Mouse (Mus musculus): ENCODE measurements around the gene Phtf2. TPM values are rescaled to one million over a fixed set of nuclear protein-coding genes. Genes with fewer than 3 reads are reported as not detected.
"Not testable (repeated sequence)": the region's sequence is repeated elsewhere in the genome, so short reads cannot be mapped to it uniquely, and the experiment has no call there.

The Phtf2 gene
- polyA plus RNA-seq, 1 experiment from 2014 or later, result 18.2 TPM

GRCm38 (mm10) chr5:20751696-20752095, 130.2 kb downstream of the Phtf2 start:
- H3K4me2 ChIP-seq, result no peak overlapping the region
- ATAC-seq (replicated peaks; ENCODE audit: low FRiP score) (no peak), DNase-seq (ENCODE audit: low spot score) (no peak)
- H3K9me3 ChIP-seq (ENCODE audit: control insufficient read depth, low read length), result no peaks in the 10 kb centered on the region
- H3K9ac ChIP-seq (ENCODE audit: low read depth, low read length), result no peak overlapping the region
- no peaks in the 10 kb centered on the region for H3K27me3 ChIP-seq (replicated peaks; ENCODE audit: control insufficient read depth, insufficient read depth, low read length)
- 83% methylated on average over 7 of the region's 7 CpGs for WGBS
- H3K36me3 ChIP-seq (ENCODE audit: control insufficient read depth, insufficient read depth, low read length), result no peaks in the 10 kb centered on the region
- no peaks in the 10 kb centered on the region for H3K4me1 ChIP-seq (replicated peaks; ENCODE audit: control insufficient read depth, insufficient read depth, low read length)
- no peak overlapping the region for H3K4me3 ChIP-seq (ENCODE audit: low read depth, low read length)
- no peak overlapping the region for H3K27ac ChIP-seq (ENCODE audit: low read depth, low read length)

GRCm38 (mm10) chr5:20751000-20751399, 130.9 kb downstream of the Phtf2 start:
- Histone ChIP-seq H3K4me3 (ENCODE audit: low read depth, low read length) (no peak overlapping the region), H3K4me1 (replicated peaks; ENCODE audit: control insufficient read depth, insufficient read depth, low read length) (no peaks in the 10 kb centered on the region), H3K4me2 (no peak overlapping the region), H3K27ac (ENCODE audit: low read depth, low read length) (no peak overlapping the region), H3K27me3 (replicated peaks; ENCODE audit: control insufficient read depth, insufficient read depth, low read length) (no peaks in the 10 kb centered on the region), H3K9ac (ENCODE audit: low read depth, low read length) (no peak overlapping the region), H3K9me3 (ENCODE audit: control insufficient read depth, low read length) (no peaks in the 10 kb centered on the region), H3K36me3 (ENCODE audit: control insufficient read depth, insufficient read depth, low read length) (no peaks in the 10 kb centered on the region)
- DNase-seq (ENCODE audit: low spot score), result no peak
- no peak for ATAC-seq (replicated peaks; ENCODE audit: low FRiP score)
- WGBS, result 83% methylated on average over 7 of the region's 7 CpGs

GRCm38 (mm10) chr5:20749535-20749934, 132.4 kb downstream of the Phtf2 start:
- no peaks in the 10 kb centered on the region for H3K27me3 ChIP-seq (replicated peaks; ENCODE audit: control insufficient read depth, insufficient read depth, low read length)
- no peak for DNase-seq (ENCODE audit: low spot score)
- WGBS, result 43% methylated on average over 3 of the region's 3 CpGs

DNA sequence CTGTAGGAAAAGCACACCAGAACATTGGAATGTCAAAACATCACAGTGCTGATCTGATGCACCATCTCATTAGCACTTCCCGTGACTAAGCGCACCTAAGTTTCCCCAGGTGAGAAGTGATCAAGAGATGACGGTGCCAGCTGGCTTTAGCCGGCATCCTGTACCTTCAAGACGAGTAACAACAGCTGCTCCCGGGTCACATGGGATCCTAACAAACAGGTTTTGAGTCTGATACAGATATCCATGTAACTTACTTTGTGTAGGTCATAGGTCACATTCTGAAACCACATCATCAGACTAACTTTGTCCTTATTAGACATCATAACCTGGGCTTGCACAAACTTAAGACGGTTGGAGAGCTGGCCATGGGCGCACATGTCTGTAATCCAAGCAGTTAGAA, 133.1 kb downstream of the Phtf2 start:
- Histone ChIP-seq H3K27ac (ENCODE audit: low read depth, low read length) (no peak overlapping the region), H3K9me3 (ENCODE audit: control insufficient read depth, low read length) (no peaks in the 10 kb centered on the region), H3K9ac (ENCODE audit: low read depth, low read length) (no peak overlapping the region), H3K36me3 (ENCODE audit: control insufficient read depth, insufficient read depth, low read length) (no peaks in the 10 kb centered on the region), H3K4me1 (replicated peaks; ENCODE audit: control insufficient read depth, insufficient read depth, low read length) (no peaks in the 10 kb centered on the region), H3K27me3 (replicated peaks; ENCODE audit: control insufficient read depth, insufficient read depth, low read length) (no peaks in the 10 kb centered on the region), H3K4me2 (no peak overlapping the region), H3K4me3 (ENCODE audit: low read depth, low read length) (no peak overlapping the region)
- ATAC-seq (replicated peaks; ENCODE audit: low FRiP score) (no peak), DNase-seq (ENCODE audit: low spot score) (no peak)
- 85% methylated on average over 8 of the region's 8 CpGs for WGBS

More at GRCm38 (mm10) chr5:20749535-20749934, 132.4 kb downstream of the Phtf2 start:
- Histone ChIP-seq H3K27ac (ENCODE audit: low read depth, low read length) (no peak overlapping the region), H3K9me3 (ENCODE audit: control insufficient read depth, low read length) (no peaks in the 10 kb centered on the region), H3K4me3 (ENCODE audit: low read depth, low read length) (no peak overlapping the region), H3K4me2 (no peak overlapping the region), H3K4me1 (replicated peaks; ENCODE audit: control insufficient read depth, insufficient read depth, low read length) (no peaks in the 10 kb centered on the region), H3K36me3 (ENCODE audit: control insufficient read depth, insufficient read depth, low read length) (no peaks in the 10 kb centered on the region), H3K9ac (ENCODE audit: low read depth, low read length) (no peak overlapping the region)
- ATAC-seq (replicated peaks; ENCODE audit: low FRiP score), result peak; percentile 39; the same call in 1 of the 2 replicates

GRCm38 (mm10) chr5:20748142-20748541, 133.8 kb downstream of the Phtf2 start:
- ATAC-seq (replicated peaks; ENCODE audit: low FRiP score) (no peak), DNase-seq (ENCODE audit: low spot score) (no peak)
- no peaks in the 10 kb centered on the region for H3K4me1 ChIP-seq (replicated peaks; ENCODE audit: control insufficient read depth, insufficient read depth, low read length)
- H3K9ac ChIP-seq (ENCODE audit: low read depth, low read length), result no peak overlapping the region
- H3K4me3 ChIP-seq (ENCODE audit: low read depth, low read length), result no peak overlapping the region
- no peak overlapping the region for H3K4me2 ChIP-seq
- no peaks in the 10 kb centered on the region for H3K27me3 ChIP-seq (replicated peaks; ENCODE audit: control insufficient read depth, insufficient read depth, low read length)
- no peak overlapping the region for H3K27ac ChIP-seq (ENCODE audit: low read depth, low read length)
- no peaks in the 10 kb centered on the region for H3K9me3 ChIP-seq (ENCODE audit: control insufficient read depth, low read length)
- H3K36me3 ChIP-seq (ENCODE audit: control insufficient read depth, insufficient read depth, low read length), result no peaks in the 10 kb centered on the region
- 77% methylated on average over 4 of the region's 4 CpGs for WGBS

DNA sequence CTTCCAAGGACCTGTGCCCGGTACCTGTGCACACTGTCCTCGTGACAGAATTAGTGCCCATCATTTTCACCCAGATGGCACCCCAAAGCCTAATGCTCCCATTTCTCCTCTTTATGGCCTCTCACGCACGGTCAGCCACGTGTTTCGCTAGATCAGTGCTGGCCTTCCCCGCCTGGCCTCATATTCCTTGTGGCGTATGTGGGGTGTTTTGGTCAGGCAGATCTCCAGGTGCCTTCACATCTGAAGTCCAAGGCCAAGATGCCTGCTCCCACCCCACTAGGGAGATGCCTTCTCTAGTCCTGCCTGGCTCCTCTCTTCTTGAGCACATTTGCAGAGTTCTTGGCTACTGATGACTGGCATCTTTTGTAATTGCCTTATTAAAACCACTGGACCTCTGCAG, 140.0 kb downstream of the Phtf2 start:
- WGBS, result 88% methylated on average over 8 of the region's 8 CpGs
- H3K9me3 ChIP-seq (ENCODE audit: control insufficient read depth, low read length), result no peaks in the 10 kb centered on the region
- H3K4me1 ChIP-seq (replicated peaks; ENCODE audit: control insufficient read depth, insufficient read depth, low read length), result no peaks in the 10 kb centered on the region
- no peak overlapping the region for H3K9ac ChIP-seq (ENCODE audit: low read depth, low read length)
- no peaks in the 10 kb centered on the region for H3K27me3 ChIP-seq (replicated peaks; ENCODE audit: control insufficient read depth, insufficient read depth, low read length)
- no peaks in the 10 kb centered on the region for H3K36me3 ChIP-seq (ENCODE audit: control insufficient read depth, insufficient read depth, low read length)
- no peak for DNase-seq (ENCODE audit: low spot score)
- H3K4me3 ChIP-seq (ENCODE audit: low read depth, low read length), result no peak overlapping the region
- no peak overlapping the region for H3K27ac ChIP-seq (ENCODE audit: low read depth, low read length)
- no peak overlapping the region for H3K4me2 ChIP-seq
- ATAC-seq (replicated peaks; ENCODE audit: low FRiP score), result no peak

DNA sequence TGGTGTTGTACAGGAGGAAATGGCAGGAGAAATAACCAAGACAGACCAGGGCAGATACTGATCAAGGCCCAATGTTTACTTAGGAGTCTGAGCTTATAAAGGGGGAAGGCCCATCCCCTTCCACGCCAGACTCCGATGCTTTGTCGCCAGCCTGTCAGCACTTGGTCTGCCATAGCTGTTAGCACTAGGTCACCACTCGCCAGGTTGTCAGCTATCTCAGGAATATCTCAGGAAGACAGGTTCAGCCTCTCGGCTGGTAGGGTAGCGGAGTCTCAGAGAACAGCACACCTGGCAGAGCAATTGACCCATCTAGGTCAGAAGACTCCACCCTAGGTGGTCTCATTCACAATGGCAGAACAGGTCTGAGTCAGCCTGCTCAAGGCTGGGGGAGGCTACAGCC, 140.7 kb downstream of the Phtf2 start:
- H3K36me3 ChIP-seq (ENCODE audit: control insufficient read depth, insufficient read depth, low read length), result no peaks in the 10 kb centered on the region
- H3K9me3 ChIP-seq (ENCODE audit: control insufficient read depth, low read length), result no peaks in the 10 kb centered on the region
- no peaks in the 10 kb centered on the region for H3K27me3 ChIP-seq (replicated peaks; ENCODE audit: control insufficient read depth, insufficient read depth, low read length)
- WGBS, result 73% methylated on average over 6 of the region's 6 CpGs
- no peaks in the 10 kb centered on the region for H3K4me1 ChIP-seq (replicated peaks; ENCODE audit: control insufficient read depth, insufficient read depth, low read length)
- no peak overlapping the region for H3K4me2 ChIP-seq
- DNase-seq (ENCODE audit: low spot score), result no peak
- H3K27ac ChIP-seq (ENCODE audit: low read depth, low read length), result no peak overlapping the region
- H3K4me3 ChIP-seq (ENCODE audit: low read depth, low read length), result no peak overlapping the region
- no peak overlapping the region for H3K9ac ChIP-seq (ENCODE audit: low read depth, low read length)
- no peak for ATAC-seq (replicated peaks; ENCODE audit: low FRiP score)

DNA sequence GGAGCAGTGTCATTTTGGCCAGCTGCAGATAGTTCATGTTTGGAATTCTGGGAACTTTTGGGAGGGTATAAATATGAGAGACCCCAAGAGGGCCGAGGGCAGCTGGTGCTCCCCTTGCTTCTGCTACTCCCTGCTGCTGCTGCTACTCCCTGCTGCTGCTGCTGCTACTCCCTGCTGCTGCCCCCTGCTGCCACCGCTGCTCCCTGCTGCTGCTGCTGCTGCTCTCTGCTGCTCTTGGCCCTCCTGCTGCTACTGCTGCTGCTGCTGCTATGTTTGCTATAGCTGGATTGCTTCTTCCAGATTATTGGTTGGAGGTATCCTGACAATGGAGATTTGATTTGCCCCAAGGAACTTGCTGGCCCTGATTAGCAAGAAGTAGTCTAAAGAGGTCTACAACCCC, 143.1 kb downstream of the Phtf2 start:
- no peak for ATAC-seq (replicated peaks; ENCODE audit: low FRiP score)
- H3K9ac ChIP-seq (ENCODE audit: low read depth, low read length), result no peak overlapping the region

GRCm38 (mm10) chr5:20723226-20723625, 158.7 kb downstream of the Phtf2 start:
- H3K27me3 ChIP-seq (replicated peaks; ENCODE audit: control insufficient read depth, insufficient read depth, low read length); ATAC-seq (replicated peaks; ENCODE audit: low FRiP score); DNase-seq (ENCODE audit: low spot score); H3K27ac ChIP-seq (ENCODE audit: low read depth, low read length); H3K4me3 ChIP-seq (ENCODE audit: low read depth, low read length); H3K4me1 ChIP-seq (replicated peaks; ENCODE audit: control insufficient read depth, insufficient read depth, low read length); H3K36me3 ChIP-seq (ENCODE audit: control insufficient read depth, insufficient read depth, low read length); H3K4me2 ChIP-seq; H3K9me3 ChIP-seq (ENCODE audit: control insufficient read depth, low read length); H3K9ac ChIP-seq (ENCODE audit: low read depth, low read length): not testable (repeated sequence)
- 72% methylated on average over 4 of the region's 4 CpGs for whole genome bisulfite sequencing

More for the DNA sequence above, 143.1 kb downstream of the Phtf2 start:
- Histone ChIP-seq H3K27me3 (replicated peaks; ENCODE audit: control insufficient read depth, insufficient read depth, low read length) (no peaks in the 10 kb centered on the region), H3K9me3 (ENCODE audit: control insufficient read depth, low read length) (no peaks in the 10 kb centered on the region), H3K36me3 (ENCODE audit: control insufficient read depth, insufficient read depth, low read length) (no peaks in the 10 kb centered on the region), H3K27ac (ENCODE audit: low read depth, low read length) (no peak overlapping the region), H3K4me2 (no peak overlapping the region), H3K4me3 (ENCODE audit: low read depth, low read length) (no peak overlapping the region), H3K4me1 (replicated peaks; ENCODE audit: control insufficient read depth, insufficient read depth, low read length) (no peaks in the 10 kb centered on the region)
- 26% methylated on average over 2 of the region's 2 CpGs for WGBS
- DNase-seq (ENCODE audit: low spot score), result no peak
